Mouse (Mus musculus) bone marrow macrophage, adult 2 months (primary cell): ENCODE measurements around the gene Vamp8.

Experiments
- CTCF ChIP-seq: IDR thresholded peaks from 2 replicates; pipeline ENCODE4 v1.5.1; 2012; ENCODE audit warnings: low read depth, mild to moderate bottlenecking, low read length, moderate library complexity
- POLR2A ChIP-seq: IDR thresholded peaks from 2 replicates; pipeline ENCODE4 v1.6.1; 2012; ENCODE audit warnings: mild to moderate bottlenecking, low read depth, low read length, borderline replicate concordance

DNA sequence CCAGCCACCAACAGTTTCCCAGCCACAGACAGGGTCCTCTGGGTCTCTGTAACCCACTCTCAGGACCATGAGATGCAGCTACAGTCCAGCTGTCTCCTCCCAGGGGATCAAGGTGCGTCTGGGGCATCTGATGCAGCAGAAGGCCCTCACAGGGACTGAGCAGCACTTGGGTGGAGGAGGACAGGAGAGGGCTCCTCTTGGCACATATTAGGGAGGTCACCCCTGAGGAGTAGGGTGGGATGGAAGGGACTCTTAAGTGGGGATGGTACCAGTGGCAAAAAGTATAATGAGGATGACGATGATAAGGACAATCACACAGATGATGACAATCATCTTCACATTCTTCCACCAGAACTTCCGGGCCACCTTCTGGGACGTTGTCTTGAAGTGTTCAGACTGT is 5.2 kb downstream of the Vamp8 start:
- TF ChIP-seq POLR2A (no peak), CTCF (no peak)
